Mouse (Mus musculus) kidney, adult 18-20 months (tissue): Measurements from ENCODE around the gene Gpatch4.

Source experiments
- DNase-seq: peaks from one replicate; pipeline ENCODE4 v3.0.0; 2021

The Gpatch4 gene

DNA sequence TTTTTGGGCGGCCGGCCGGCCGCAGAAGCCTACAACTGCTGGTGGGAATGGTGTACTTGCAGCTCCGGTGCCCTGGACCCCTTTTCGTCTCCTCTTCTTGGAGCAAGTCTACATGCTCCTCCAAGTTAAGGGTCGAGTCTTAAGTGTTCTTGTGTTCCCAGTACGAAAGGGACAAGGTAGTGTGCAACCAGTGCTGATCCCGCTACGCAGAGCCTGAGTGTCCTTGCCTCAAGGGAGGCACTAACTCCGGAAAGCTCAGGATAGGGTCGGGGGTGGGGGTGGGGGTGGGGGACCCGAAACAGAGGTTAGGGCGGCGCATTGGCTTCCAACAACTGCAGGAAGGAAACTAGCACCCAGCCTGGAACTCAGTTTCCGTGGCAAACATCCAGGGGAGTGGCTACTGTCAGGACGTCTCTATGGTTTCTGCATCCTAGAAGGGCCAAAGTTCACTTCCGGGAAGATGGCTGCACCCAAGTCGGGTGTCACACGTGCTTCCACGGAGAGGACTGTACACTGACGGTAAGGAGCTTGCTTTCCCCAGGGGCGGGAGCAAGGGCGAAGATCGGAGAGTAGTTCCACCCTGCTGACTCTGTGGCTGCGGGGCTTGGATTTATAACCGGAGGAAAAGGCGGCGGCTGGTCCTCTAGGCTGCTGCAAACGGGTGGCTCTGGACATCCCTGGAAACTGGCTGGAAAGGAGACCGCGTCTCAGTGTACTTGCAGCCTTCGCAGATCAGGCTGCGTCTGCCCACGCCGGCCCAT lies at the start of gene Gpatch4:
Gpatch4 (plus strand) TSS at position 448 of the 761 bp plus-strand sequence.
- DNase-seq: peak; percentile 86

DNA sequence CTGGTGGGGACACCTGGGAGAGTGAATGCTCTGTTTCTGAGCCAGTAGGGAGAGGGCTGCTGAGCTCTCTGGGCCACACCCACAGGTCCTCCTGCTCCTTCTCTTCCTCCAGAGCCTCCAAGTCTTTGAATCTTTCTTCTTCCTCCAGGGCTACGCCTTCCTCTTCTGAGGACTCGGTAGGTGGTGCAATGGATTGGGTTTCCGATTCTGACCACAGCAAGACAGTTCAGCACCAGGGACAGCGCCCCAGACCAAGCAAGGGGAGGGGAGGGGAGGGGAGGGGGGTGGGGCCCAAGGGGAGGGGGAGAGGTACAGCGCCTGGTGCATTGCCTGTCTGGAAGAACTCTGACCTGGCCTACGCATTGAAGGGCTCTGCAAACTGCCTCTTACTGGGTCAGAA lies 49.5 kb upstream of the Gpatch4 start:
- DNase-seq: no peak

DNA sequence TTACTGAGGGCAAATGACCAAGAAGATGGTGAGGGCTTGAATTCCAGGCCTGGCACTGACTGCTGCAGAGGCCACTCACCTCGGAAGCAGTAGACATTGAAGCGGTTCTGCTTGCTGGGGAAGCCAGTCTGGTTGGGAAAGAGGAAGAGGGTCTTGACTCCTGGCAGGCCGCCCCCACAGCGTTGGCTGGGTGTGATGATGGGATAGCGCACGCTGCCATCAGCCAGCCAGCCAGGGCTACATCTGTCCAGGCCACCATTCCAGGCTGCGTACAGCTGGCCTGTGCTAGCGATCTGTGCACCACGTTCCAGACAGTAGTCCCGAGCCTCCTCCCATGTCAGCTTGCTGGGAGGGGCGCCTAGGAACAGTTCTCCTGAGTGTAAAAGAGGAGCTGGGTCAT lies 47.6 kb upstream of the Gpatch4 start:
- DNase-seq: no peak

DNA sequence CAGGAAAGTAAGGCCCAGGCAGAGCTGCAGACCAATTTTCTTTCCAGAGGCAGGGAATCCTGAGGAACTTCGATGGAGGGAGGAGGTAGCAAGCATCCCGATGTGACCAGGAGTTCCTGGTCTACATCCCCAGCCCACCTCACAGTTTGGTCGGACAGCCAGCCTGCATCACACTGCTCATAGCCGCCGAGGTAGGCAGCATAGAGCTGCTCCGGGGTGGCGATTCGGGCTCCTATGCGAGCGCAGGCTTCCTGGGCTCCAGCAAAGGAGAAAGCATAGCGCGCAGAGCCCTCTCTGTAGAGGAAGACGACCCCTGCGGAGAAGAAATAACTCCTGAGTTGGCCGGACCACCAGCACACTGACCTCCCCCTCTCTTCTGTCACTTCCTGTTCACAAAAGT lies 46.5 kb upstream of the Gpatch4 start:
- DNase-seq: no peak

DNA sequence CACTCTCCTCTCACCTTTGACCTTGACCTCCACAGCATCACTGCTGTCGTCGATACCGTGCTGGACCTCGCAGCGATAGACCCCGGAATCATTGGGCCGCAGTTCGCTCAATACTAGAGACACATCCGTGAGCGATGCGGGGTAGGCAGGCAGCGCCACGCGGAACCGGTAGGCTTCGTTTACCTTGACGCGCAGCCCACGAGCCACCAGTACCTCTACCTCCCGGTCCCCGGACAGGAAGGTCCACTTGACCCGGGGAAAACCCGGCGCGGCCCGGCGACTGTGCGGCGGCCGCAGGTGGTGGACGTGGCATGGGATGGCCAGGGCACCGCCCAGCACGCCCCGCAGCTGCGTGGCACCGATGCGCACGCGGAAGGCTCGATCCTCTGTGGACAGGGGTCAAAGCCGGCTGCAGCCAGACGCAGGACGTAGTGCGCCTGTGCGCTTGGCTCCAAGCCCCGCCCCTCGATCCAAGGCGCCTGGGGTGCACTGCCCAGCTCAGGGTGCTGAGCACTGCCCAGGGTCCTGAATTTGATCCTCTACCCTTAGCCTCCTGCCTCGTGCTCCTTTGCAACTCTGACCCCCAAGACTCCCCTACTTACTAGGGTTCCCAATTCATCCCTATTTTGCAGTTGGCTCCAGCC lies 45.8 kb upstream of the Gpatch4 start:
- no peak for DNase-seq

DNA sequence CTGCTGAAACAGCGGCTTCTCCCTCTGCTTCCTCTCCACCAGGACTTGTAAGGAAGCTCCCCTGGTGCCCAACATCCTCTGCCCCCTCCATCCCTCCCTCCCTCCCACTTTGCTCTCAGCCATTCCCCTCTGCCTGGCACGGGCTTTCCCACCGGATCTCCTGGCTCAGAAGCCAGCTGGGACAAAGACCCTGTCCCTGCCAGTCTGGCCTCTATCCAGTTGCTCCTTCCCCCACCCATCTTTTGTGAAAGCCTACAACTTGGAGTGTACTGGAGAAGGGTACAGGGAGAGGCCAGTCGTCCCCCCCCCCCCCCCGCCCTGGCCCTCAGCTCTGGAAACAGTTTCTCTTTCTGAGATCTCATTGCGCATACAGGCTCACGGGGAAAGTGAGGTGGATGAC lies 44.2 kb upstream of the Gpatch4 start:
- no peak for DNase-seq

DNA sequence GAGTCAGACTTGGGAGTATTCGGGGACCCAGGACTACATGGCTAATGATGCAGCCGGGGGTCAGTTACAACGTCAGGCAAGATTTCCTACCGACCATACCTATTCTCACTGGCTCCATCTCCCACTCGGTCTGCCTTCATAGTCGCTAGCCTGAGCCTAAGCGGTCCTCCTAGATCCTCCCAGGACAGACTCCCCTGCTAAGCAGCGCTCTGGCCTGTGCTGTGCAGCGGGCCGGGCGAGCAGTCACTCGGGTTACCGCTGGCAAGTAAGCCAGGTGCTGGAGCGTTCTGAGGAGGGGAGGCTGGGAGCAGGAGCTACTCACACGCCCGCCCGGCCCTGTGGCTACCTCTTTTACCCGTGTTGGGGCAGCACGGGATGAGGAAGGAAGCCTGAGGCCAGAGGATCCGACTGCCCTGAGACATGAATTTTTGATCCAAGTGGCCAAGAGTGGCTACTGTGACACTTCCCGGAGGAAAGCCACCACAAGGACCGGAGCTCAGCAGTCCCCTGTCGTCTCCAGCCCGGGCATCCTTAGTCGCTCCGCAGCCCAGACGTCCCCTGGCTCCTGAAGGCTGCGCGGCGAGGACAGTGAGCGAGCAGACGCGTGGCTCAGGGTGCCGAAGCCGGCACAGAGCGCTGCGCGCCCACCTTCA lies 43.5 kb upstream of the Gpatch4 start:
- DNase-seq: no peak

DNA sequence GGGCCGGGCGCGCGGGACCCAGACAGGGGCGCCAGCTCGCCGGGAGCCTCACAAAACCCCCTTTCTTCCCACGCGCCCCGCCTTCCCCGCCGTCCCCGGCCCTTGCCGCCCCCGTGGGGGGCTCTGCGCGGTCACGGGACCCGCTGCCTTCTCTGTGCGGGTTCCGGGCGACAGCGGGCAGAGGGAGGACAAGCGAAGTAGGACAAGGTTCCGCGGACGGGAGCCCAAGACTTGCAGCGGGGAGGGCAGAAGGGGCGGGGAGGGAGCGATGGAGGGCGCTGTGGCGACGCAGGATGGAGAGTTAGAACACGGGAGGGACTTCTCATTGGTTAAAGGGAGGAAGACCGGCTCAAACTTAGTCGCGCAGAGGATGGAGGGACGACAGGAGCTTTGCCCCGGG lies 42.7 kb upstream of the Gpatch4 start, which contains the start of gene Bcan:
Bcan (minus strand) TSS at position 50 of the 400 bp plus-strand sequence.
- DNase-seq: no peak

DNA sequence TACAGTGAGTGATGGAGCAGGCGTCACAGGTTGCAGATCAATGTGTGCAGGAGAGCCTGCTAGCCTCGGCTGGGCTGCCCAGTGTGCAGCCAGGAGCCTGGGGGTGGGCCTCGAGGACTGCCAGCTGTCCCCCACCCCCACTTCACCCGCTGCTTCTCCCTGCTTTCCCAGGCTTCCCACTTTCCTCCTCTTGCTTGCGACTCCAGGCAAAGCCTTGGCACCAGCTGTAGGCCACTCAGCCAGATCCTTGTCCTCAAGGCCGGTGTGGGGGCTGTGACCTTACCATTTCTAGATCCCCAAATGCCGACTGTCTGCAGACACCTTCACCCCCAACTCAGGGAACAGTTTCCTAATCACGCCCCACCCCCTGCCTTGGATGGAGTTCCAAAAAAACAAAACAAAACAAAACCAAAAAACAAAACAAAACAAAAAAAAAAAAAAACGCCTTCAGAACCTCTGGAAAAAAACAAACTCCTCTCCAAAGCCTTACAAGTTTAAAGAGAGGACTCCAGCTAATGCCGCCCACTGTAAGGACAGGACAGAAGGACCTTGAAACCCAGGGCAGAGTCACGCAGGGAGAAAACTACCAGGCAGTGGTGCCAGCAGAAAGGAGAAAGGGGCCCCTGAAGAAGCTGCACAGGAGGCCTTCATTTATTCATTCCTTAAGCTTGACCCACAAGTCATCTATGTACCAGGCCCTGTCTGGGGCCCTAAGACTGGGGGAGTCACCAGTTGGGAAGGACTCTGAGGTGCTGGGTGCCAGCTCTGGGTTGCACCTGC lies 41.9 kb upstream of the Gpatch4 start:
- no peak for DNase-seq

DNA sequence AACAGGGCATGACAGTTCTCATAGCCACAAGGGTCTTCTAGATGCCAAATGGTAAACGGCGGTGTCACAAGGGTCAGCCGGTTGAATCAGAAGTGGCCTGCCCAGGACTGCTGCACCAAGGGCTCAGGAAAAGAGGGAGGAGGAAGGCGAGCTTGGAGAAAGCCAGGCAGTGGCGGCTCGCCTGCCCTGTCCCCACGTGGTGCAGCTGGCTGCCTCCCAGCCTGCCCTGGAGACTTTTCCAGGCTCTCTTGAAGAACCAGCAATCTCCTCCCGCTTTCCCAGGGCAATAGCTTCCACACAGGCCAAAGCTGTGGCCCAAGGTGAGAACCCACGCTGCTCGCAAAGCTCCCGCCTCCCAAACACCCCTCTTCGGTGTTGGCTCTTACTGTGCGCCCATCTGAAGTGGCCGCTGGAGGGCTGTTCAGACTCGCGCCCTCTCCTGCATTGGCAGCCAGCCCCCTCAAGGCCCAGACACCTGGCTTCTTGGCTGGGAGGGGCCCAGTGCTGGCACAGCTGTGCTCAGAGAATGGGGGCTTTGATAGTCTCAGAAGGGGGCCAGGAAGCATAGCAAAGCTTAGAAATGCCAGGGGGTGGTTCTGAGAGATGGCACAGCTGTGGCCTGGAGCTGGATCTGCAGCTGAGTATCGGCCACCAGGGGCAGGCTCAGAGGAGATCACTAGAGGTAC lies 40.5 kb upstream of the Gpatch4 start:
- DNase-seq: peak; percentile 18

DNA sequence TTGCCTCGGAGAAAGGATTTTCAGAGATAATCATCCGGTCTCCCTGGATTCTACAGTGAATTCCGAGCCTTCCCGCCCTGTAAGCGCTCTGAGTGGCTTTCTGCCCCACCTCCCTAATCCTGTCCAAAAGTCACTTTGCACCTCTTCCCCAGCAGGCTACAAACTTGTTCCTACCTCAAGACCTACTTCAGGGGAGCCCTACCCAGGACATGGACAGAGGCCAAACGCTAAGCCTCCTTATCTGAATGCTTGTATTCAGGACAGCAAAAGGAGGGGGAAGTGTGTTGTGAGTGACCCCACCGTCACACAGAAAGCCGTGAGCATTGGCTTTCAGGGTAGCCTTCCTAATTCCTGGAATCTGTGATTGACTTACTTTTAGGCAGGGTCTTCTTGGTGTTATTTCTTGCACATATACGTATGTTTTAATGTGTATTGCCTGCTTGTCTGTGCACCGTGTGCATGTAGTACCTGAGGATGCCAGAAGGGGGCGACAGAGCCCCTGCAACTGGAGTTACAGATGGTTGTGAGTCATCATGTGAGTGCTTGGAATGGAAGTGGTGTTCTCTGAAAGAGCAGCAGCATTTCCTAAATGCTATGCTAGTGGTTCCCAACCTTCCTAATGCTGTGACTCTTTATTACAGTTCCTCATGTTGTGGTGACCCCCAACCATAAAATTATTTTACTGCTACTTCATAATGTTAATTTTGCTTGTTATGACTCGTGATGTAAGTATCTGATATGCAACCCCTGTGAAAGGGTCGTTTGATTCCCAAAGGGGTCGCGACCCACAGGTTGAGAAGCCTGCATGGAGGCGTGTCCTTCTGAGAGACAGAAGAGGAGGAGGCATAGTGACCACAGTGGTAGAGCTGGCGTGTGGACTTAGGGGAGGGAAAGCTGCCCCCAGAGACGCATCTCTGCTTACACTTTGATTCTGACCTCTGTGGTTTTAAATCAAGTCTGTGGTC lies 36.8 kb upstream of the Gpatch4 start:
- no peak for DNase-seq

DNA sequence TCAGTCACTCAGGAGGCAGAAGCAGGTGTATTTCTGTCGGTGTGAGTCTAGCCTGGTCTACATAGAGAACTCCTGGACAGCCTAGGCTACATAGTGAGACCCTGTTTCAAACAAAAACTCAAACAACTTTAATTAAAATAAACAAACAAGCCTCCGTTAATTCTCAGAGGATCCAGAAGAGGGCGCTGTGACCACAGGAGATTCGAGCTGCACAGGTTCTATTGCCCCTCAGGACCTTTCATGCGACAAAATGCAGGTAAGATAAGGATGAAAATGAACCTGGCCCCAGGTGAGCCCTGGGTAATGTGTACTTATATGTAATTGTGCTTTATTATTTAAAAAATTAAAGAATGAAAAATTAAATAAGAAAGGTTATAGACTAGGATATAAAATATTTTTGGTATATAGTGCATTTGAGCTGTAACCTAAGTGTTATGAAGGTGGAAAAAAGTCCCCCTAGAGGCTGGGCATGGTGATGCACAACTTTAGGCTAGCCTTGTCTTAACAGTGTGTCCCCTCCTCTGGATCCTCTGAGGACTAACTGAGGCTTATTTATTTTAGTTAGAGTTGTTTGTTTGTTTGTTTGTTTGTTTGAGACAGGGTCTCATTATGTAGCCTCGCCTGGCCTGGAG lies 32.2 kb upstream of the Gpatch4 start:
- peak; percentile 40 for DNase-seq

DNA sequence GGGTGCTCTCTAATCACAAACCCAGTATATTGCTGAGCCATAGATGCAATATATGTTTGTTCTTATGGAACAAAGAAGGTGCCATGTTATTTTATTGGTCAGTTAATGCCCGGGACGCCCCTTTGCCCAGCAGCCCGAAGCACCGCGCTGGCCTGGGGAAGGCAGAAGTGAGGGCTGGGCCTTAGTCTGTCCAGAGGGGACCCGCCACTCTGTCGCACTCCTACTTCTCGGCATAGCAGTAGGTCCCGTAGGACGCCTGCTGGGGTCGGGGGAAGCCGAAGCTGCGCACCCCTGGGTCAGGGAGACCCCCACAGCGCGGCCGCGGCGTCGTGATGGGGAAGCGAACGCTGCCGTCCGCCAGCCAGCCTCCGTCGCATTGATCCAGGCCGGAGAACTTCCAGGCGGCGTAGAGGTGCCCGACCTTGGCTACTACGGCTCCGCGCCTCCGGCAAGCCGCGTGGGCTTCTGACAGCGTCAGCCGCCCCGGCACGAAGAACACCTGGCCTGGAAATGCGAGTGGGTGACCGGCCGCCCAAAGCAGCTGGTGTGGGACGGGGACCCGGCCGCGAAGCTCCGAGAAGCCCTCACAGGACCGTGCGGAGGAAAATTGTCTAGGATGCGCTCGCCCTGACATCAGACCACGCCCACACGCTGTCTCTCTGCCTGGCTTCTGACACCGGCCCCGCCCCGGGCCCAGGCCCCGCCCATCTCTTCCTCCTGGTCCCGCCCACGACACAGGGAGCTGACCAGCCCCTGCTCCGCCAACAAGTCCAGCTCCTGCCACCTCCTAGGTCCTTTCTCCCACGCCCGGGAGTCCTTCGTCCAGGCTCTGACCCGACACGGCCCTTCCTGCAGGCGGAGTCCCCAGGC lies 20.4 kb upstream of the Gpatch4 start:
- peak; percentile 96 for DNase-seq

DNA sequence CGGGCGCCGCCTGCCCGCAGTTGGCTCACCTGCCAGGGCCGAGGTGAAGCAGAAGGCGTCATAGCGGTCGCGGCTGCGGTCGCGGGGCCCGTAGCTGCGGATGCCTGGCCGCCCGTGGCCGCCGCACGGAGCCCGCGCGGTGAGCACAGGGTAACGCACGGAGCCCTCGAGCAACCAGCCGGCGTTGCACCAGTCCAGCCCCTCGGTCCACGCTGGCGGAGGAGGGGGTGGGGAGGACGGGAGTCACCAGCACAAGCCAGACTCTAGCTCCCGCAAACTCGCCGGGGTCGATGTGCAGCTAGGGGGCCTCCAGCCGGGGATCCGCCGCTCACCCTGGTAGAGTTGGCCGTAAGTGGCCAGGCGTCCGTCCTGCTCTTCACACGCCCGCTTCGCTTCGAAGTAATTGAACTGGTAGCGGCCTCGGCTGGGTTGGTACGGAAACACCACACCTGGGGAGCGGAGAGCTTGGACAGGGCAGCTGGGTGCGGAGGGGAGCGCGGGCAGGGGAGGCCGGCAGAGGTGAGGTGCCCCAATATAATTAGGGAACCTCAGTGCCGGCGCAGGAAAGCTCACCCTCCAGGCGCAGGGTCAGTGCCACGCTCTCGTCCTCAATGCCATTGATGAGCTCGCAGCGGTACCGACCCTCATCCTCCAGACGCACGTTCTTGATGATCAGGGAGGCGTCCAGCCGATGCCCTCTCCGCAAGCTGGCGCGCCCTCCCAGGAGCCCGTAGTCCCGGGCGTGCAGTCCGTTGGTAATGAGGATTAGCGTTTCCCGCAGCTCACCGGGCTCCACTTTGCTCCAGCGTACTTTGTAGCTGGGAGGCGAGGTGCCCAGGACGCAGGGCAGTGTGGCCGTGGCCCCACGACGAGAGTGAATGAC lies 19.5 kb upstream of the Gpatch4 start:
- DNase-seq: no peak

DNA sequence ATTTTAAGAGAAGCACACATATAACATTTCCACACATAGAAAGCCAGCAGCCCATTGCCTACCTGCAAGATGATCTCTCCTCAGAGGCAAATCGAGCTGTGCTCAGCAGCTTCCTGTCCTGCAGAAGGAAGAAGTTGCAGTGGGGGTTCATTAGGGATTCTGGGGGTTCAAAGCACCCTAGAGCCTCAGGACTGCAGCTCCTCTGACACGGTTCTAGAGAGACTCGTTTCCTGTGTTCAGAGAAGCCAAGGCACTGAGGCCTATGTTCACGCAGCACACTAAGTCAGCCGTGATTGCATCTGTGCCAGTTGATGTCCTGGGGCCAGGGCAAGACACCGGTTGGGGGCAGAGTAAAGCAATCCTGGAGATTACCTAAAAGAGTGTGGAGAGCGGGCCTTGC lies 16.1 kb upstream of the Gpatch4 start:
- DNase-seq: no peak

DNA sequence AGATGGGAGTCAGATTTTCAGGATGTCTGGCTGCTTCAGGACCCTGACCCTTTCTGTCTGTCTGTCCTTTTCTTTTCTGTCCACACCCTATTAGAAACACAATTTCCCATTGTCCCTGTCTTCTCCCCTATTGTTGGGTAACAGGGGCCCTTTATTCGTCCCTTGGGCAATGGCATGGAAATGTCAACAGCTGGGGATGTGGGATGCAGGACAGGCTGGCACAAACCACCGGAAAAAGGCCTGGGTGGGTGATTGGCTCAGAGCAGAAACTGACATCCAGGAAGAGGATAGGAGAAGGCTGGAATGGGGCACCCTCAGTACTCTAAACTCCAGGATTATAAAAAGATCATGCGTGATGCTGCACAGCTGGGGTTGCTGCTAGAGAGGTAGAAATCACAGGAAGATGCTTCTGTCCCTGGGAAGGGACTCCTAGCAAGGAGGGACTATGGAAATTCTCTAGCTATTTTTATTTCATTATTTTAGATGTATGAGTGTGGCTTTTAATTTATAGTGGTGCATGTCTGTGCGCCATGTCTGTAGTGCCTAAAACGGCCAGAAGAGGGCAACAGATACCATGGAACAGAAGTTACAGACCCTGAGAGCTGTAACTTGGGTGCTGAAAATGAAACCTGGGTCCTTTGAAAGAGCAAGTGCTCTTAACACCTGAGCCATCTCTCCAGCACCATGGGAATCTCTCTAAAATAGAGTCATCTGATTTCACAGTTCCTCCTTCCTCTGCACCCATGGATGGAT lies 15.3 kb upstream of the Gpatch4 start, which contains the start of gene Hapln2:
Hapln2 (minus strand) TSS at position 150 of the 753 bp plus-strand sequence.
- DNase-seq: peak; percentile 6

DNA sequence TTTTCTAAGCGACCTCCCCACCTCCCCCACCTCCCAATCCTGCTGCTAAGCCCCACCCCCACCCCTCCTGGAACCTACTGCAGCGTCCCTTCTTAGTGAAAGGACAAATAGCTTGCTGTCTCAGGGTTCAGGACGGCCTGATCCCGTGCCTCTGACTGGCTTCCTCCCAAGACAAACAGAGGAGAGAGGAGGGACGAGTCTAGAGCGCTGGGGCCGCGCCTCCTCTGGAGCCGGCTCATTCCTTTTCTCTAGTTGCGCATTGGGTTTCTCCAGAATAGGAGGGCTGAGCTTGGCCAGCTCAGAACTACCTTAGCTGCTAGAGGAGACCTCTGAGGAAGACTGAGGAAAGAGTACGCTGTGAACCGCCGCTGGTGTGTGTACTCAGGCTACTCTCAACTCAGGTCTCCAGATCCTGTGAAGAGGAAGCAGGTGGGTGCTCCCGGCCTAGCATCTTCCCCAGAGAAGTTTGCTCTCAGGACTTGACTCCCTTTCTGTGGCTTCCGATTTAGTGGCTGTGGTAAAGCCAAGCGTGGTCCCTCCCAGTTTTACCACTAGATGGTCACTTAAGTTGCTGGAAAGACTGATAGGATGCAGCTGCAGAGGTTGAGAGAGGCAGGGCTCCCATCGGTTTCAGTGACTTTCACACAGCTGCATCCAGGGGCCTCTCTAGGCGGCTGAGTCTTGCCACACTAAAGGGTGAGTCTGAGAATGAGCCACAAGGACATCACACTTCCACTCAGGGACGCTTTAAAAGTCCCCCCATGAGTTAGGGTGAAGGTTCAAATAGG lies 12.1 kb upstream of the Gpatch4 start:
- DNase-seq: peak; percentile 60
